Mouse (Mus musculus): ENCODE data around the gene Pdzd7. TPM values are rescaled to one million over a fixed set of nuclear protein-coding genes. Genes with fewer than 3 reads are reported as not detected.
"Not testable (repeated sequence)": the region's sequence is repeated elsewhere in the genome, so short reads cannot be mapped to it uniquely, and the experiment has no call there.

Gene Pdzd7
- total RNA-seq, 2 experiments from 2014 or later = 12.4 to 19.5 TPM

DNA sequence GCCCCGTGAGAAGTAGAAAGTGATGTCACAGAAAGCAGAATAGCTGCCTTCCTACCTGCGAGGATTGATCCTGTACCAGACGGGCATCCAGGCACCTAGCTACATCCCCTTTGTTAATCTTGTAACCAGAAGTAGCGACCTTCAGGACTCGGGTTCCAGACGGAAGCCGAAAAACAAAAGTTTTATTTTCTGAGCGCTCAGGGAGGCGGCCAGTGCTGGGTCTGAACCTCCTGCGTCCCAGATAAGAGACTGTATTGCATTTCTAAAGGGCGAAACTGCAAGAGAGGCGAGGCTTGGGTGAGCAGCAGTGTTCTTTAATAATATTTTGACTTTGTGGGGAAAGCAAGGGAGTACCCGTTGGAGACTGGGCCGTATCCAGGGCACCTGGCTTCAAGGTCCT is 13.3 kb upstream of the Pdzd7 start:
- no peak for DNase-seq

DNA sequence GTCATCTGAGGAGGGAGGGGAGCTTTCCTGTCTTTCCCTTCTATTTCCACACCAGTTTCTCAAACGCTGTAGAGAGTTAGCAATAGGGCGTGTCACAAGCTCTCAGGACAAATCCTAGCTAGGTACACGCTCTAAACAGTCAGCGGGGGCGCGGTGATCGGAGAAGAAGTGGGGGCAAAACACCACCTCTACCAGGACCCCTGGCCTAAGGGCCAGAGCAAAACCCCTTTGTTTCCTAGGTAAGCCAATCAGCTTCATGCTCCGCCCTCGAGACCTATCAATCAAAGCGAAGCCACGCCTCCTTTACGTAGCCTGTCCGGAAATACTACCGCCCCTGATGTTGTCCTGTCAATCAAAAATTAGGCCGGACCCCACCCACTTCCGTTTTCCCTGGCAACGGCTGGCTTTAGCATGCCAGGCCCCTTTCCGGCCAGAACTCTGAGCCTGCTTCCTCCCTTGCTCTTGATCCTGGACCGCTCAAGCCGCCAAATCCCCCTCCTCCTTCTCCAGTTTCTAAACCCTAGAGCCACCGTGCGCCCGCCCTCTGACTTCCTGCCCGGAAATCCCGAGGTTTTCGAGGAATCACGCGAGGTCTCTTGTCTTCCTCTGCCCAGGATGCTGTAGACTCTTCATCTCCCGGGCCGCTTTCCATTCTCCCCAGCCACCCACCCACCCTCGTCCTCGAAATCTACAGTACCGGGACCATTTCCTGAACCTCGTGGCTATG is 12.8 kb upstream of the Pdzd7 start:
- peak; percentile 87 for DNase-seq

DNA sequence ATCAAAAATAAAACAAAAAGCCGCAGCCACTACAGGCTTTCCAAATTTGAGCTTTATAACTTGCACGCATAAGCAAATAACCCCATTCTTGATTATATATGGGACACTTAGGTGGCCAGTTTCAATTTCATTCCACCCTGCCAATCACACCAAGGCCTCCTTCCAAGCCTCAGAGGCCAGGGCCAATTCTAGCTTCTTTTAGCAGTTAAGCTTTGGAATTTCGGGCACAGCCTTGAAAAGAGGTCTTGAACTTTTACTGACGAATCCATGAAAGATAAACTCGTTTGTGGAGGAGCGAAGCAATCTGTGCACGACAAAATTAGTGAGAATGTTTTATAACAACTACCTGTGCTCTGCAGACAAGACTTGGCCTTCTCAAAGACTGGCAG is 12.2 kb upstream of the Pdzd7 start:
- DNase-seq = no peak

GRCm38 (mm10) chr19:45056908-45057698 is 11.6 kb upstream of the Pdzd7 start:
- DNase-seq = no peak

DNA sequence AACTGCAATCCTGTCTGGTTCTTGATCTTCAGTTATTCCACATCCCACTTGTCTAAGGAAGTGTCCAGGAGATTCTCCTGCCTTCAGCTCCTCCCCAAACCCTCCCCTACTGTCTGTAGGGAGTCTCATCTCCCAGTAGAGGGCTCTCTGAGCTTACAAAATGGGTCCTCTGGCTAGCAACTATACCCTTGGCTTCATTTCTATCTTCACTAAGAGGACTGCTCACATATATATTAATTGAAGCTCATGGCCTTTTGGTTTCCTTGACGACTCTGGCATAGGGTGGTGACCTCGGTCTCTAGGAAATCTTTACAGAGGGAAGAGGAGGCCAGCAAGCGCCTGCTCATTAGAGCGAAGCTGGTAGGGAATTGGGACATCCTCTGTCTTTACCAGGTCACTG is 10.8 kb upstream of the Pdzd7 start:
- no peak for DNase-seq

- no peak for DNase-seq
Measured at GRCm38 (mm10) chr19:45054892-45055690, 9.6 kb upstream of the Pdzd7 start.

GRCm38 (mm10) chr19:45053451-45053850 is 7.9 kb upstream of the Pdzd7 start:
- no peak for DNase-seq

- no peak for DNase-seq
Measured at GRCm38 (mm10) chr19:45049523-45049922, 4.0 kb upstream of the Pdzd7 start.

DNA sequence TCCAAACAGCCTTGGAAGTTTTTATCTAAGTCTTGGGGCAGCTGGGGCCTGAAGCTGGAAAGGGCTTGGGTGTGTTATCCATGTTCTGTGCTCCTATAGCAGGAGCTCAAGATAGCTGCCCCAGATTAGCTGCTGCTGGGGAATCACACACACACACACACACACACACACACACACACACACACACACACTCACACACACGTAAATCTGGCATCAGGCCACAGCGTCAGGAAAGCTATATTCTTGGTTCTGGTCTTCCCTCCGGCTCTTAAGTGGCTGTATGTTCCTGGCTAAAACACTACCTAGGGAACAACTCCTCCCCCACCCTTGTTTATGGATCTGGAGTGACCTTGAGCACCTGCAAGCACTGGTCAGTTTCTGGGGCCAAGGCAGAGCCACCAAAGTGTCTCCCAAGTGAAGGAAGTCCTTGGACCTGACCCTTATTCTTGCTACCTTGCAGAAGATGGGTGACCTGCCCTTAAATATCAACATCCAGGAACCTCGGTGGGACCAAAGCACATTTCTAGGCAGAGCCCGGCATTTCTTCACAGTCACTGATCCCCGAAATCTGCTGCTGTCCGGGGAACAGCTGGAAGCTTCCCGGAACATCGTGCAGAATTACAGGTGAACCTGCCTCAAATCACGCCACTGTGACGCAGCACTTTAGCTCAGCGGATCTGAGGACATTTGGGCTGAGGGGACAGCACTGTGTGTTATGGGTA is 3.3 kb upstream of the Pdzd7 start:
- no peak for DNase-seq

DNA sequence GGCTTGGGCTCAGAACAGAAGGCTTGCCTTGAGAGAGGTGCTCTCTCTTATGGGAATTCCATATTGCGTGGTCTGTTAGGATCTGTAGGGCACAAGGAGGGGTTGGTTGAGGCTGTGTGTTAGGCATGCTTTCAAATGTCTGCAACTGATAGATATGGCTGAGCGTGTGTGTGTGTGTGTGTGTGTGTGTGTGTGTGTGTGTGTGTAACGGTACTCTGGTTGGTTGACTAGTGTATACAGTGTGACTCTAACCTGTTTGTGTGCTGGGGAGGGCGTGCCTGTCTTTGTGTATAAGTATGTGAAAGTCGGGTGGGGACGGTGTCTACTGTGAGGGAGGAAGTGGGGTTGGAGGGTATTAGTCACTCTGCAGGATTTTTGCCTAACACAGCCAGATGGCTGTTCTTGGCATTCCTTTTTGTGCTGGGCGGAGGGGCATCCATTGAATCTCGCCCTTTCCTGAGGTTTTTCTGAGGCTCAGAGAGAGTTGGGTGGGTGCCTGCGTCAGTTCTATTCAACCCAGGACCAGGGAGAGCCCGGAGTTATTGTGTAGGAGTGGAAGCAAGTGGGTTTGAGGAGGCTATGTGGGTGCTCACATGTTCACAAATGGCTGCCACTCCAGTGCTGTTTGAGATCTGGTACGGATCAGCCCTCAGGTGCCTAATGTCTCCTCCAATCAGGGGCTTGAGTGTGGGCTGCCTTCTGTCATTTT is 2.6 kb upstream of the Pdzd7 start:
- no peak for DNase-seq

DNA sequence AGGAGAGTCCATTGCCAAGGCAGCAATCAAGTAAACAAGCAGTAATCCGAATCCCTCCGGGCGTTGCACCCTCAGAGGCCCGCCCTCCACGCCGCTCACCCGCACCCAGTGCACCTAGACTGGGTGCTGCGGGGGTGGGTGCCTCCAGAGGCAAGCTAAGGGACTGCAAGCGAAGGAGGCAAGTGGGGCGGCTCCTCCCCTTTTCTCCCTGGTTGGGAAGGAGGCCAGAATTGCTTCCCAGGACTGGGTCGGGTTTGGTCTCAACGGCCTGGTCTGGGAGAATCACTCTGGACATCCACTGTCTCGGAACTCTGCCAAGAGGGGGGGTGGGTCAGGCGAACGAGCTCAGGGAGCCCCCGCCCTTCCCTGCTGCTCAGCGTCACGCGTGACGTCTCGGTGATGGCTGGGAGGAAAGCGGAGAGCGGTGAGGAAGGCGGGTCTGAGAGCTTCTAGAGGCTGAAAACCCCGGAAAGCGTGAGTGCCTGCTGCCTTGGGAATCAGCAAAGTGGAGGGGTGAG is 2.0 kb upstream of the Pdzd7 start, which contains the start of gene Sfxn3:
Gene Sfxn3 (plus strand): TSS at position 87 of the 518 bp plus-strand sequence.
- DNase-seq = peak; percentile 95

DNA sequence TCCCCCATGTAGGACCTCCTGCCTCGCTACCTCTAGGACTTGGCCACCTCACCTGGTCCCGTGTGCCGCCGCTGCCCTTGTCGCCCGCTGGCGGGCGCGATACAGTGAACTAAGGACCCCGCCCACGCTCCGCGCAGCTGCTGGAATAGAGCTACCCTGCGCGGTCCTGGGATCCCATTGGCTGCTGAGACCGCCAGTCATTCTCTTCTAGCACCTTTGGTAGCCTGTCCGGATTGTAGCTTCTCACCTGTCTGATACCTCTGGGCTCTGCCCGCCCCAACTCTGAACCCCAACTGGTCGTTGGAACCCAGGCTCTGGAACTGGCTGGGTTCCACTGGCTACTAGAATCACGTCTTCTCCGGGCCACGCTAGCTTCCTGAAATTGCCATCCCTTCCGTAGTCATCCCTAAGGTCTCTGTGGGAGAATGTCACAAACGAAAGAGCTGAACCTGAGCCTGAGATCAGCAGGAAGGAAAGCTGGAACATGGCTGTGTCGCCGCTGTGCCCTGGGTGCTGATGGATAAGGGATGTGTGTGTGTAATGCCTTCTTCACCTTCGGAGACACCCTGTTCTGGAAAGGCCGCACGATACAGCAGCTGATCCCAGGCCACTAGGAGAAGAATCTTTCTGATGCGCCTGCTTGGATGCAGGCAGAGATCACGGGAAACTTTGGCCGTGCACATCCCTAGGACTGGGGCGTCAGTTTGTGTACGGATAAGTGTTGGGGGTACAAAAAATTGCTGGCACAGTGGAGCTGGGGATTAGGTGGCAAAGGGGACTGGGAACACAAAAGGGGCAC is 1.2 kb upstream of the Pdzd7 start:
- peak; percentile 83 for DNase-seq

DNA sequence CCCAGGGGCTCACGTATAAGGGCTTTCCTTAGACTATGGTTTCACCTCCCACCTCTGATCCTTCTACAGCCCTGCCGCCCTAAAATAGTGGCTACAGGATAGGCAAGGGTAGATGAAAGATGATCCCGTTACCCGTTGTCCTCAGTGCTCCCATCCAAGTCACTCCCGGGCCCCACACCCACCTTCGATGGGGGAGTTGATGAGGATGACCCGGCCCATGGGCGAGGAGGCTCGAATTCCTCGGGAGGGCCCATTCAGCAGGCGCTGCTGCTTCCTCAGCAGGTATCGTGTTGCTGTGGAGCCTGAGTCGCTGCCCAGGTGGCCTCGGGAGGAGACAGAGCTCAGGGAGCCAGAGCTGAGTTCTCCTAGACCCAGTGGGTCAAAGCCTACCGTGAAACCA is 281 bp downstream of the Pdzd7 start:
- no peak for DNase-seq

DNA sequence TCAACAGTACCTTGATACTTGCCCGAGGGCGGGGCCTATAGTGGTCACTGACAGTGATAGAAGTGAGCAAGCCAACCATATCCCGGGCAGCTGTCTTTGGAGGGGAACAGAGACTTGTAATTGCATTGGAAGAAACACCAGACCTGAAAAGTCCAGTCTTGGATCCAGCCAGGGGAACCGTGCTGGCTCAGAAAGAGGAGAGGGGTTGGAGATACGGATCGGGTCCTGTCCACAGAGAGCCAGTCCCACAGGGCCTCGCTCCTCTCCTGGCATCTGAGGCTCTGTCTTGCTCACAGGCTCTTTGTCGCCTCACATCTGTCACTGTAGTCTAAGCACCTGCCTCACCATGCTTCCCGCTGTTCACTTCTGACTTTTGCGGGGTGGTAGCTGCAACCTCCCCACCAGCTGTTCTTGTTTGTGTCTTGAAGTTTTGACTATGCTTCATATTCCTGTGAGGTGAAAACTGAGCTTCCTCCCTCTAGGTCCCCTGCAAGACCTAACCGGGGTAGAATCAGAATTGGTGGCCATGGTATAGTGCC is 1.1 kb downstream of the Pdzd7 start:
- DNase-seq = no peak

DNA sequence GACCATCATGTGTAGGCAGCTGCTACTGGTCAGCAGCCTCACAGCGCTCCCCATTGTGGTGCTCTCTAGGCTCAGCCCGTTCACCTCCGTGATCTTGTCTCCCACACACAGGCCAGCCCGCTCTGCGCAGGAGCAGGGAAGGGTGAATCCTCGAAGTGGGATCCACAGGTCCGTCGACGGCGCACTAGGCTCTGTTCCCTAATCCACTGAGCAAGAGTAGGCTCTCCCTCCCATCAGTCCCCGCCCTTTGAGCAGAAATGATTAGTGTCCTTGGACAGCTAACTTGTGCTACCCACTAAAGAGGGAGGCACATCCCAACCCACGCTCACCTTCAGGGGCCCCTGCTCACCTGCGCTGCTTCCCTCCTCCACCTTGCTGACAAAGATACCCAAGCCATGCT is 5.3 kb downstream of the Pdzd7 start:
- no peak for DNase-seq

DNA sequence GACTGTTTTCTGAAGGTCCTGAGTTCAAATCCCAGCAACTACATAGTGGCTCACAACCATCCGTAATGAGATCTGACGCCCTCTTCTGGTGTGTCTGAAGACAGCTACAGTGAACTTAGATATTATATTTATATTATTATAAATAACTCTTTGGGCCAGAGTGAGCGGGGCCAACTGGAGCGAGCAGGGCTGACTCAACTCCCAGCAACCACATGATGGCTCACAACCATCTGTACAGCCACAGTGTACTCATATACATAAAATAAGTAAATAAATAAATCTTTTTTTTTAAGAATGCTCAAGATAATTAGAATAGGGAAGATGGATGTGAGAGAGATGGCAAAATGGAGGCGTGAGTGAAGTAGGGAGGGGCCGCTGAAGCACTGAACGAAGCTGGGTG is 7.3 kb downstream of the Pdzd7 start:
- not testable (repeated sequence) for DNase-seq

DNA sequence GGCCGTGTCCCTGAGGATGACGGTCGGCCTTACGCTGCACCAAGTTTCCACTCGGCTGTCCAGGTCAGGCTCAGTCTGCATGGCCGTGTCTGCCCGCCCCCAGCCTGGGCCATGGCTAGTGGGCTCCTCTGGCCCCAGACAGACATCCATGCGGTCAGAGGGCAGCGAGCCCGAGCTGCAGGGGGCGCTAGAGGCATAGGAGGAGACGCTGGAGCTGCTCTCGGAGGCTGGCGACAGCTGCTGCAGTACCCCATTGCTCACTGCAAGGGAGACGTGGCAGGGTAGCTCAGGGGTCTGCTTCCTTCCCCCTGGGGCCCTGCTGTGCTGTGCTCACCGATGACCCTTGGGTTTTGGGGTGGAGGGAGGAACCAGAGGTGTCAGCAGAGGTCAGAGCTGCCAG is 8.7 kb downstream of the Pdzd7 start:
- DNase-seq = peak; percentile 83

- DNase-seq = no peak
Measured at GRCm38 (mm10) chr19:45032570-45033332, 12.8 kb downstream of the Pdzd7 start.

DNA sequence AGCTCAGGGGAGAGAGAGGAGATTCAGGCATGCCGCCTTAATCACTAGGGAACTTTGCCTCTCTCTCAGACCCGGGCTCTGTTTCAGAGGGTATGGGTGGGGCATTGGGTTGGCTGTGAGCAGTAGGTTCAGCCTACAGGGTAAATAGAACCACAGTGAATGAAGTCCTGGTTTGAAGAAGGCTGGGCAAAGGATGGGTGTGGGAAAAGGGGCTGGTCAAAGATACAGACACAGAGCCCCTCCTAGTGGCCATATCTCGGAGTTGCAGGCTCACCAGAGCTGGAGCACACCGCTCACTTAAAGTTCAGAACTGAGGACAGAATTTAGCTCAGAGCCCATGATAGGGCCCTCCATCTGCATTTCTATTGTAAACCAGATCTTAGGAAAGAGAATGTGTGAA is 13.7 kb downstream of the Pdzd7 start:
- peak; percentile 75 for DNase-seq
